Mouse (Mus musculus): Measurements from ENCODE around the gene Fam205c.
A peak's percentile ranks its signal among the peaks of the same experiment; 100 is the strongest.
"Not testable (repeated sequence)": the region's sequence is repeated elsewhere in the genome, so short reads cannot be mapped to it uniquely, and the experiment has no call there.

Fam205c gene

GRCm38 (mm10) chr4:42876586-42877291, 2.7 kb upstream of the Fam205c start:
- DNase-seq = peak in 1 of 2 experiments; percentile 22

- DNase-seq = no peak
Observed at GRCm38 (mm10) chr4:42872746-42873435, 1.1 kb downstream of the Fam205c start.

GRCm38 (mm10) chr4:42872151-42872550, 1.9 kb downstream of the Fam205c start:
- DNase-seq = no peak

- DNase-seq = no peak
Observed at GRCm38 (mm10) chr4:42870748-42871147, 3.3 kb downstream of the Fam205c start.

GRCm38 (mm10) chr4:42868193-42868592, 5.8 kb downstream of the Fam205c start:
- DNase-seq = no peak

- no peak for DNase-seq
Observed at GRCm38 (mm10) chr4:42867390-42867789, 6.6 kb downstream of the Fam205c start.

GRCm38 (mm10) chr4:42863487-42863886, 10.5 kb downstream of the Fam205c start:
- not testable (repeated sequence) for DNase-seq

GRCm38 (mm10) chr4:42860483-42860882, 13.6 kb downstream of the Fam205c start:
- not testable (repeated sequence) for DNase-seq

GRCm38 (mm10) chr4:42856671-42857070, 17.4 kb downstream of the Fam205c start, which contains the start of gene Gm12394:
Gm12394 (minus strand) TSS chr4:42856771.
- DNase-seq = not testable (repeated sequence)

GRCm38 (mm10) chr4:42853788-42854187, 20.2 kb downstream of the Fam205c start, which contains the start of gene Fam205a1:
Fam205a1 (minus strand) TSS chr4:42853888.
- DNase-seq = not testable (repeated sequence)
